Mouse (Mus musculus) liver, adult 2 months (tissue): ENCODE data around the gene H3f3a.

ENCODE experiments used
- CTCF ChIP-seq: fragments of 200-500 bp; IDR thresholded peaks from 2 replicates; pipeline ENCODE4 v1.5.1; 2011; ENCODE audit warnings: low read depth, low read length, control low read depth
- POLR2A ChIP-seq: fragments of 200-500 bp; IDR thresholded peaks from 2 replicates; pipeline ENCODE4 v1.6.1; 2011; ENCODE audit warnings: low read length, control low read depth; ENCODE audit not compliant: insufficient read depth; ENCODE audit errors: extremely low read depth

GRCm38 (mm10) chr1:180754376-180754775 lies 59.4 kb downstream of the H3f3a start:
- TF ChIP-seq CTCF (no peak), POLR2A (no peak)
